ENCODE assay signal across 8 mouse cellular contexts in the genomic region with DNA sequence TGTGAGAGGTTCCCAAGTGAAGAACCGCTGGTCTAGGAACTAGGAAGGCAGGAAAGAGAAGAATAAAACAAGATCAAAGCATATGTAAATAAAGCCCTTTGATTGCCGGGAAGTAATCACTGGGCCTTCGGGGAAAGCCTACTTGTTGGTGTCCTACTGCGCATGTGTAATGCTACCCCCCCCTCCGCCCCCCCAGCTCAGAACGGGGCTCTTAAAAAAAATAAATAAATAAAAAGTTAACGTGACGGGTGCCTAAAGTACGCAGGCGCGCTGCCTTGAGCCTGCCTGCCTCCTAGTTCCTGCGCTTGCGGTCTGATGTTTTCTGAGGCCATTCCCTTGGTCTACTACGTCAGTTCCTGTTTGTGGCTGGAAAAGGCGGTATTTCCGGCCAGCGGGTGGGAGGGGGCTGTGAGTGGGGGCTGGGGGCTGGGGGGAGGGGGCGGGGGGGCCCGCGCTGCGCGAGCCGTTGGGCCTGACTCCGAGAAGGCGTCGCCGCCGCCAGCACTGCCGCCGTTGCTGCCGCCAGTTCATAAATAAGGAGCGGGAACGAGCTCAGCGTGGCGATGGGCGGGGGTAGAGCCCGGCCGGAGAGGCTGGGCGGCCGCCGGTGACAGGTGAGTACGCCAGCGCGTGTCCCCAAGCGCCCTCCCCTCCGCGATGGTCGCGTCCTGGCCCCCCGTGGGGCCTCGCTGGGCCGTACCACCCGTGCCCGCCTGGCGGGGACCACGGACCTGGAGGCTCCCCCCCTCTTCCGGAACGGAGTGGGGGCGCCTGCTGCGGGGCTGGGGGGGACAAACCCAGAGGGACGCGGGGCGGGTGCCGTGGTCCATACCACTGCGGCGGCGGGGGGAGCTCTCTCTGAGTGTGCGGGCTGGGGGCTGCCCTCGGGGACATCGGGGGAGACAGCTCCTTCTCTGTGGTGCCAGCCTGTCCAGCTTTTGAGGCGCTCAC. TPM values are rescaled to one million over a fixed set of nuclear protein-coding genes. Genes with fewer than 3 reads are reported as not detected.
A peak's percentile ranks its signal among the peaks of the same experiment; 100 is the strongest.
DNase-seq lines count a peak whose midpoint lies in the region; ATAC-seq and TF ChIP-seq lines count a peak whose summit lies in the region.

A gene (plus strand): TSS at position 287 of the 951 bp plus-strand sequence.

- 0 out of 2 replicates have a peak, but pooled peaks cover 3% of the 10 kb centered on the region for H3K36me3 ChIP-seq in forebrain, embryonic 13.5 days (ENCODE audit: poor library complexity, severe bottlenecking)

- H3K9ac ChIP-seq in forebrain, embryonic 13.5 days = peak within 1 kb of the TSS; percentile 93

- DNase-seq in ES-CJ7 (ENCODE audit: low read depth, low spot score) = peak; percentile 98
- peak; percentile 96 for DNase-seq in heart, postnatal 10 days
- DNase-seq in large intestine, adult 2 months (ENCODE audit: low read depth, low spot score) = peak; percentile 86
- DNase-seq in lung, adult 2 months = peak; percentile 85
- DNase-seq in thymus, adult 18-20 months = peak; percentile 88 to 92

- H3K4me3 ChIP-seq in forebrain, embryonic 13.5 days = peak within 1 kb of the TSS; percentile 74
- peak within 1 kb of the TSS; percentile 91 for H3K4me3 ChIP-seq in lung, adult 2 months (replicated peaks; ENCODE audit: extremely low read depth, low read depth, low read length)

- peak within 1 kb of the TSS; percentile 80 for H3K4me2 ChIP-seq in forebrain, embryonic 13.5 days

- no peaks in the 10 kb centered on the region for H3K27me3 ChIP-seq in forebrain, embryonic 13.5 days

- TF ChIP-seq POLR2A in lung, adult 2 months (IDR thresholded peaks at IDR 0.05; ENCODE audit: borderline replicate concordance, extremely low read depth, low read depth, low read length) = peak; percentile 40; the same call in 1 of the 2 replicates

- no peak for TF ChIP-seq CTCF in lung, adult 2 months (IDR thresholded peaks at IDR 0.05; ENCODE audit: insufficient read depth, low read length)

- peak within 1 kb of the TSS; percentile 98 for H3K27ac ChIP-seq in forebrain, embryonic 13.5 days

- H3K4me1 ChIP-seq in forebrain, embryonic 13.5 days = peaks cover 25% of the 10 kb centered on the region
- peaks cover 9% of the 10 kb centered on the region for H3K4me1 ChIP-seq in lung, adult 2 months (ENCODE audit: control insufficient read depth, insufficient read depth, low read length)

- intact Hi-C loops in heart, postnatal 10 days (cut with DNase I) = loop anchor here (2.0 to 5.0 kb wide), 2 partner anchors 15 to 96 kb away; a partner anchor contains a TSS

- under 1% methylated on average over 61 of the region's 71 CpGs for WGBS in forebrain, embryonic 13.5 days
- under 1% methylated on average over 64 of the region's 71 CpGs for WGBS in large intestine, adult 2 months
- WGBS in lung, adult 2 months = under 1% methylated on average over 68 of the region's 71 CpGs

- peak; percentile 86 for ATAC-seq in cerebellum, adult (ENCODE audit: insufficient number of reproducible peaks, low FRiP score, low TSS enrichment)
- peak; percentile 96 for ATAC-seq in forebrain, embryonic 13.5 days
- ATAC-seq in neutrophil, adult 5-6 weeks (ENCODE audit: extremely low read depth, insufficient number of reproducible peaks, low FRiP score, poor library complexity, severe bottlenecking) = peak; percentile 88

- H3K9me3 ChIP-seq in forebrain, embryonic 13.5 days (replicated peaks) = no peaks in the 10 kb centered on the region

RNA-seq across cellular contexts. Expression of the gene that starts here (rescaled TPM):
- polyA plus RNA-seq in forebrain, embryonic 13.5 days (2015; fragmentation: Nextera tagmentation; extraction: Ambion mirVana) = 75.2 and 82.2 TPM in 2 replicates
- 100 to 1,000 TPM; 171 to 174 TPM for total RNA-seq in heart, postnatal 10 days (2021)
- polyA plus RNA-seq in large intestine, adult 2 months (2012; rRNA removed) = 40.2 and 44.7 TPM in 2 replicates
- 81.4 and 101 TPM in 2 replicates for polyA plus RNA-seq in lung, adult 2 months (2012; rRNA removed)
- 175 and 194 TPM in 2 replicates for total RNA-seq in neutrophil, adult 5-6 weeks (2017)

Comparison
In these comparisons a context has a peak if more than half of its experiments do, and no peak if none do; other contexts are left out.
1. Peak in every context shown above with its lines: DNase-seq, ATAC-seq, H3K4me3 ChIP-seq and H3K27ac ChIP-seq.